Mouse (Mus musculus) heart, postnatal 0 days (tissue): ENCODE measurements at regions not wholly inside any gene's neighbourhood (a gene's known extent, or its start where the extent isn't known, plus 50 kb on each side); places are given as distances from the start of the nearest gene placed in this dataset.

Experiments
- CTCF ChIP-seq: IDR thresholded peaks from 2 replicates; pipeline ENCODE4 v1.5.1; 2016; ENCODE audit warnings: antibody characterized with exemption, control low read depth, low read depth
- EP300 ChIP-seq: IDR thresholded peaks from 2 replicates; pipeline ENCODE4 v1.6.1; 2016; ENCODE audit warnings: antibody characterized with exemption, low read depth

GRCm38 (mm10) chr19:27134360-27134759, 81.9 kb upstream of the Vldlr start:
- TF ChIP-seq CTCF, result no peak
- TF ChIP-seq EP300, result no peak
